Mouse (Mus musculus): ENCODE measurements at regions not wholly inside any gene's neighbourhood (a gene's known extent, or its start where the extent isn't known, plus 50 kb on each side); places are given as distances from the start of the nearest gene placed in this dataset.

- DNase-seq (ENCODE audit: low spot score in 2 of 2), result no peak
These were observed 120.4 kb downstream of the Csl start for GRCm38 (mm10) chr10:99639022-99639421.

- no peak for DNase-seq (ENCODE audit: low spot score in 2 of 2)
These were observed 120.0 kb downstream of the Csl start for GRCm38 (mm10) chr10:99639469-99639868.

- DNase-seq (ENCODE audit: low spot score in 2 of 2), result peak; percentile 2 to 7
These were observed 117.7 kb downstream of the Csl start for GRCm38 (mm10) chr10:99641784-99642183.

- DNase-seq (ENCODE audit: low spot score in 2 of 2), result no peak
These were observed 117.1 kb downstream of the Csl start for GRCm38 (mm10) chr10:99642201-99642827.

- no peak for DNase-seq (ENCODE audit: low spot score in 2 of 2)
These were observed 114.5 kb downstream of the Csl start for GRCm38 (mm10) chr10:99644981-99645380.

GRCm38 (mm10) chr10:99652011-99652410 lies 107.4 kb downstream of the Csl start:
- DNase-seq (ENCODE audit: low spot score in 2 of 2), result no peak

GRCm38 (mm10) chr10:99654284-99654683 lies 105.2 kb downstream of the Csl start:
- no peak for DNase-seq (ENCODE audit: low spot score in 2 of 2)

- no peak for DNase-seq (ENCODE audit: low spot score in 2 of 2)
These were observed 82.8 kb downstream of the Csl start for GRCm38 (mm10) chr10:99676557-99677098.

- no peak for DNase-seq (ENCODE audit: low spot score in 2 of 2)
These were observed 81.4 kb downstream of the Csl start for GRCm38 (mm10) chr10:99678096-99678495.

GRCm38 (mm10) chr10:99679813-99680212 lies 79.6 kb downstream of the Csl start:
- no peak for DNase-seq (ENCODE audit: low spot score in 2 of 2)

GRCm38 (mm10) chr10:99681932-99682331 lies 77.5 kb downstream of the Csl start:
- DNase-seq (ENCODE audit: low spot score in 2 of 2), result peak in 1 of 2 experiments; percentile 15

GRCm38 (mm10) chr10:99682350-99682749 lies 77.1 kb downstream of the Csl start:
- no peak for DNase-seq (ENCODE audit: low spot score in 2 of 2)

GRCm38 (mm10) chr10:99683310-99683709 lies 76.1 kb downstream of the Csl start:
- DNase-seq (ENCODE audit: low spot score in 2 of 2), result no peak

GRCm38 (mm10) chr10:99685911-99686310 lies 73.5 kb downstream of the Csl start:
- DNase-seq (ENCODE audit: low spot score in 2 of 2), result no peak

GRCm38 (mm10) chr10:99687011-99687410 lies 72.4 kb downstream of the Csl start:
- DNase-seq (ENCODE audit: low spot score in 2 of 2), result no peak

- DNase-seq (ENCODE audit: low spot score in 2 of 2), result no peak
These were observed 61.8 kb downstream of the Csl start for GRCm38 (mm10) chr10:99697696-99698095.

GRCm38 (mm10) chr10:99699498-99699897 lies 60.0 kb downstream of the Csl start:
- no peak for DNase-seq (ENCODE audit: low spot score in 2 of 2)

- DNase-seq (ENCODE audit: low spot score in 2 of 2), result no peak
These were observed 59.2 kb downstream of the Csl start for GRCm38 (mm10) chr10:99700052-99700777.

Measured in natural killer cell, adult 2 months (primary cell).